Mouse (Mus musculus) kidney, adult 8-10 months (tissue): Measurements from ENCODE around the gene Dnajc6.

Source experiments
- DNase-seq, 2 experiments: peaks; one replicate each; pipeline ENCODE4 v3.0.0; 2022

Dnajc6 gene

DNA sequence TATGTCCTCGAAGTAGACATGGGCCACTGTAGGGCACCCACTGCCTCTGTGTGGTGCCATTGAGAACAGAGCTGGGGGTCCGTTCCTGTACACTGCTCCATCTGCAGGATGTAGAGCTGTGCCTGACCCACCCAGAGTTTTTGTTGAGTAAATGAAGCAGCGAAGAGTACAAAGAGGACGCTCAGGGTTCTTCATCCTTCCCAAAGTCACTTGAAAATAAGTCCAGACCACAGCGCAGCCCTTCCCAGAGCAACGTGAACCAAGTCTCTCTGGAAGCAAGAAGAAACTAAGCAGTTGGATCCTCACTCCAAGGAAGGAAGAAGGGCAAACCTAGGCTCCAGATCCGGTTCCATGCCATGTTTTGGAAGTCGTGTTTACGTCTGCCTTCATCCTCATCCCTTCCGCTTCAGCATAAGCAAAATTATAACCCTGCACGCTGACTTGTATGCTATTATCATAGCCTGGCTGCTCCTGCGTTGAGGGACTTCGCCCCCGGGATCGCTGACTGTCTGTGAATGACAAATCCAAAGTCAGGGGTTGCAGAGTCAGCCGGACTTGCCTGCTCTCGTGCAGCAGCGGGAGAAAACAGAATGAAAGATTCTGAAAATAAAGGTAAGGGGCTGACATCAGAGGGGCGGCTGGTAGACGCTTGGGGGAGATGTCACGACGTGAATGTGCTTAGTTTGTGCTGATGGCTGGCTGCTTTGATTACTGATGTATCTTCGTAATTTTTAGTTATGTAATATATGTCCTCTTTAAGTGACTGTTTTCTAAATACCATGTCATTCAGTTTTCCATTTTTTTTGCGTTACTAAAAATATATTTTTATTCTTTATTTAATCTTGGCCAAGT lies 11.3 kb downstream of the Dnajc6 start:
- DNase-seq: peak; percentile 79 to 80

DNA sequence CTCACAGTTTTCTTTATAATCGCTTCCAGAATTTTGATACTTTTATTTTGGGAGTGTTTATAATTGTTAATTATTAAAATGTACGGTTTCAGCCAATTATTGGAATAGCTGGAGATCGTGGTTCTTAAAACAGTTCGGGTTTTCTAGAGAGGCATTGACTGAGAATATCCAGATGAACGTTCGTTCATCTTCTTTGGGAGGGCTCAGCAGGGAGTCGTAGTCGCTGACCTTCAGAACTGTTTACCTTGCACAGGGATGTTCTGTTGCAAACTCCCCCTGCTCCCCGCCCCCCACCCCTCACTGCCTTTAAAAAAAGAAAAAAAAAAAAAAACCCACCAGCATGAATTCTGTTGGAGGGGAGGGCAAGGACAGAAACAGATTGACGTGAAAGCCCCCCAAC lies 12.0 kb downstream of the Dnajc6 start:
- no peak for DNase-seq

DNA sequence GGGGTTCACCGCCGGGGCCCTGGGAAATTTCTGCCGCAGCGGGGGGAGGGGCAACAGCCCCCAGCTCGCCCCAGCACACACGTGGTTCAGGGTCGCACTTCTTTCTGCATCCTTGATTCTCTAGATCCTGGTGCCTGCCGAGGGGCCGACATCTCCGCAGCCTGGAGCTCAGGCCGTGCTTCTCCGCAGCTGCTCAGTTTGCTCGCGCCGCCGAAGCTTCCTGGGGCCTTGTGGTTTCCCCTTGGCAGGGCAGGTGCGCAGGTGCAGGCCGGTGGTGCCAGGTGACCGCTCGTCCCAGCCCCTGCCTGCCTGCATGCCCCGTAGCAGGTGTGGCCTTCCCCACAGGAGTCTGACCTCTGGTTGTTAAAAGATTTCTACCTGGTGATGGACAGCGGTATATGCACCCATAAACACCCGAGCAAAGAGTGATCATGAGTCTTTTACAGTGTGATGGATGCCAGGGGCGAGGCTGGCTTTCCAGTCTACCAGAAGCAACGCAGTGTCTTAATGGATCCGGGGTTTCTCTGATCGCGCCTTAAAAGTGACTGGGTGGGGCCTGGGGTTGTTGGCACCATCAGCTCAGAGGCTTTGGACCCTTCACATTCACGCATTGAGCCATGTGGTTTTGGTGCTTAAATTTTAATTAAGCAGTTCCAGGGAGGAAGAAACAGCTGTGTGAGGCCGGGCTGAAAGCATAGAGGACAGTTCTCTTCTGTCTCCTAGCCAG lies 12.6 kb downstream of the Dnajc6 start:
- DNase-seq: peak; percentile 55

DNA sequence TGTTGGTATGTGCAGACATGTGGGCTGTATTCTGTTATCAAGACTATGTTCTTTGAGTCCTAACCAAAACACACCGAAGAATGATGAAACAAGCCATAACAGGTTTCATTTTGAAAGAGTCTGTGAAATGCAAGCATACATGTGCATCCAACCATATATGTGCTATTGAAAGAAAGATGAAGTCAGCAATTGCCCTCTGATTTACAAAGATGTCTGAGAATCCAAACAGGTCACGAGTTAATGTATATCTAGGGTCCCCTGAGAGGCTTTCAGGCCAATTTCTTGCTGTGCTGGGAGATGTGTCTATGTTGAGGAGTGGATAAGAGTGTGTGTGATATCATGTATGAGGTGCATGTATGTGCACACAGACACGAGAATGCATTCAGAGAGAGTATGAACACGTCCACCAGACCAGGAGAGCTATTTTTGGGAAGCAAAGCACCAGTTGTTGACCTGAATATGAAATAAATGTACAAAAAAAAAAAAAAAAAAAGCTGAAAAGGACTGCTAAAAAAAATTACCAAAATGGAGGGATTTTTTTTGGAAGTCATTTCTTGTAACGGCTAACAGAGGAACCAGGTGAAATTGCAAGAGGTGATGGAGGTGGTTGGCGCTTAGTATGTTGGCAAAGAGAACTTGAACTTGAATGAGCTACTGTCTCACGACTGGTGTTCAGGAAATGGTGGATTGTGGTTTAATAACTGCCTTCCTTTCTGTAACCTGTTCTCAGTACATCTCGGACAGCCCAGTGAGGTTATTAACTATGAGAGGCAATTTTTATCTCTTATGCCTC lies 13.9 kb downstream of the Dnajc6 start:
- no peak for DNase-seq

DNA sequence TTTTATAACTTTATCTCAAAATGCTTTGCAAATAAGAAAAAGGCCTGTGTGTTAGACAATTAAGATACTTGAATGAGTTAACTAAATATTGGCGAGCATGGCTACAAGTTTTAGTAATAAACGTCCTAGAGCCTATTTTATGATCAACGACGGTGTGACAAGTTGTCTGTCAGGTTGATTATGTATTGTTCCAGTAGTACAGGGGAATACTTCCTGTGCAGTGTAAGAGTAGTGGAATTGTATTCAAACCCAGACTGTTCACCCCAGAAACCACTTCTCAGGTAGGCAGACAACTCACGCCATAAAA lies 14.4 kb downstream of the Dnajc6 start:
- no peak for DNase-seq

DNA sequence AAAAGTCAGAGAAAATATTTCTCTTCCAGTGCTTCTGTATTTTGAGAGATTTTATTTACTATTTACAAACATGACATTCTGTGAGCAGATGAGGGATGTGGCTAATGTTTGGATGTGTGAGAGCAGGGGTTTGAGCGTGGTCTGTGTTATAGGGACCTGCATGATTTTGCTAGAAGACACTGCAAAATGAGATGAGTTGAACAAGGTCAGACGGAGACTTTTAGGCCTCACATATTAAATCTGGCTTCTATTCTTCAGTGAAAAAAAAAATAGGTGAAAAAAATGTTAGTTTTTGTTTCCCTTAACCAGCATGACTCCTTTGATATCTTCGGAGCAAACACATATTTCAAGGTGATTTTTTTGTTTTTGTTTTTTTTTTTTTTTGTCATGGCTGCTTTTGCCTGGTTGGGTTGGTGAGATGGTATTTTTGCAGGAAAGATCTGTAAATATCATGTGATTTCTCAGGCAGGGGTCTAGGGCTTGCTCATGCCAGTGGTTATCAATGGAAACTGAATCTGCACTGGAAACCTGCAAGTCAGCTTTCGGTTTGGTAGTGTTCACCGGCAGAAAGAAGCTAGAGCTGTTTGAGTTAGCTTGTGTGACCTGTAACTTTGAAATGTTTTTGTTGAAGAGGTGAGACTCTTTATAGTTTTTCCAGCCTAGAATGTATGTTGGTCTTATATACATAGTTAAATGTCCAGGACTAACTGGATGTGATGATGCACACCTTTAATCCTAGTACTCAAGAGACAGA lies 15.5 kb downstream of the Dnajc6 start:
- DNase-seq: no peak

DNA sequence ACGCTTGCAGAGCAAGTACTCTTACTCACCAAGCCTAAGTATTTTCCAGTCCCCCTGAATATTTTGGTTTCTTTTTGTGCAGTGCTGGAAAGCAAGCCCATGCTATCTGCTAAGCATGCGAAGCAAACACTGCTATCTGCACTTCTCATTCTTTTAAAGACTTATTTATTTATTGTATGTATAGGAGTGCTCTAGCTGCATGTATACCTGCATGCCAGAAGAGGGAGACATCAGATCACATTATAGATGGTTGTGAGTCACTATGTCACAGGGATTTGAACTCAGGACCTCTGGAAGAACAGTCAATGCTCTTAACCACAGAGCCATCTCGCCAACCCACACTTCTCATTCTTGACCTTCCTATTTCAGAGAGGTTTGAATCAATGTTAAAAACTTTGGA lies 16.8 kb downstream of the Dnajc6 start:
- DNase-seq: no peak

DNA sequence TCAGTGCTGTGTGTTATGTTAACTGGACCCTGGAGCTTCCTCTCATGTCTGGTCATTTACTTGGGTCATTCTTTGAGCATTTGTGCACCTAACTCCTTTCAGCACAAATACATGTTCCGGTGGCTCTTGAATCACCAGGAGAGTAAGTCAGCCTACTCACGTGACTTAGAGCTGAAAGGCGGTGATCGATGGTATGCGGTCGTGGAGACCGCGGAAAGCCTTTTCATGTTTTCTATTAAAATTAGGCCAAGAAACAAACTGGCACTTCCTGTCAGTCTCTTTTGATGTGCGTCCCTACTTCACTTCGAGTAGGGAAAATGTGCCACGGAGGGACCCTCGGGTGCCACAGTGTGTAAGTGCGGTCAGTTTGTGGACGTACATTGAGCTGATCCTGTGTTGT lies 19.4 kb downstream of the Dnajc6 start:
- DNase-seq: no peak

DNA sequence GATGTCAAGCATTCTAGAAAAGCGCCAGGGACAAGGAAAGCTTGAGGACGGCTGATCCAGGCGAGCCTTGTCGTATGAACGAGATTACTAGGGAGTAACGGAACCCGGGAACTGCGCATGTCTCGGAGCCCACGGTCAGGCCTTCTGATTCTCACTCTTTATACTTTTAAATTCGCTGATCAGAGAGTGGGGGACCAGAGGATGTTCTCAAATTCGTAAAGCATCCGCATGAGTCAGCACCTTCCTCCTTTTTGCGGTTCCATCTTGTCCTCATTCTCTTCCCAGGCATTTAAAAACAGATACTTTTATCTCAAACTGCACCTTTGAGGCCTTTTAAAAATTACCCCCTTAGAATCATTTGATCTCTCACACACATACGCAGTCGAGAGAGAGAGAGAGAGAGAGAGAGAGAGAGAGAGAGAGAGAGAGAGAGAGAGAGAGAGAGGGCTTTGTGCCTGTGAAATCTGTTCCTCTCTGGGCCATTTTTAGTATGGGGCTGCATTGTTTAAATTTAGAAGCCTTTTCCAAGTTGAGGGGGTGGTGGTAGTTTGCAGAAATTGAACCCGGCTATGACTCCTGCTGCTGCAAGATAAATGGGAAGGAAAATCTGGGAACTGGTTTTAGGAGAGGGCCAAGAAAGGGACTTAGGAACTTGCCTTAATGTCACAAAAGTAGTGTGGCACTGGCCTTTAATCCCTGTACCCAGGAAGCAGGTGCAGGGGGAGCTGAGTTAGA lies 20.2 kb downstream of the Dnajc6 start:
- no peak for DNase-seq

DNA sequence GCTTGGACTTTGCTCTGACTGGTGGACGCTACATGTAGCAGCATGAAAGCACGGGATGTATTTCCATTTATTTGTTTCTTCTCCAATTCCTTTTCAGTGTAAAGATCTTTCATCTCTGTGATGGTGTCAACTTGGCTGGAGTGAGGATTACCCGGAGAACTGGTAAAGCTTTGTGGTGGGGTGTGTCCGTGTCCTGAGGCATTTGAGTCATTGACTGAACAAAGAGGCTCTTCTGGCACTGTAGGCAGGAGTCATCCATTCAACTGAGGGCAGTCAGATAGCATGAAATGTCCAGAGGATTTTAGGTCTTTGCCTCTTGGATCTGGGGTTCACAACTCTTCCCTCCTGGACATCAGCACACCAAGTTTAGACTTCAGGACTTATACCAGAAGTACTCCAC lies 35.5 kb downstream of the Dnajc6 start:
- DNase-seq: peak in 1 of 2 experiments; percentile 6

DNA sequence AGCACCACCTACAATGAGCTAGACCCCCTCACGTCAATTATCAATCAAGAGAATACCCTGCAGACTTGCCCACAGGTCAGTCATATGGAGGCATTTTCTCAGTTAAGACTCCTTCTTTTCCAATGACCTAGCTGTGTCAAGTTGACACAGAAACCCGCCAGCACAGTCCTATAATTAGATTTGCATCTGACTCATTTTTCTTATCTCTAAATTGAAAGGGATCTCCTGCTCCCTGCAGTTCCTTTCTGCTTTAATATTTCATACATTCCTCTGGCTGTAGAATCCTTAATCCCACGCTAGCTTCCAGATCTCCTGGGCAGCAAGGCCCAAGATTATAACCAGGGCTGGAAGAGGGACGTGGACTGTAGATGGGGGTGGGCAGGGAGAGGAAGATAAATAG lies 44.1 kb downstream of the Dnajc6 start:
- DNase-seq: no peak

DNA sequence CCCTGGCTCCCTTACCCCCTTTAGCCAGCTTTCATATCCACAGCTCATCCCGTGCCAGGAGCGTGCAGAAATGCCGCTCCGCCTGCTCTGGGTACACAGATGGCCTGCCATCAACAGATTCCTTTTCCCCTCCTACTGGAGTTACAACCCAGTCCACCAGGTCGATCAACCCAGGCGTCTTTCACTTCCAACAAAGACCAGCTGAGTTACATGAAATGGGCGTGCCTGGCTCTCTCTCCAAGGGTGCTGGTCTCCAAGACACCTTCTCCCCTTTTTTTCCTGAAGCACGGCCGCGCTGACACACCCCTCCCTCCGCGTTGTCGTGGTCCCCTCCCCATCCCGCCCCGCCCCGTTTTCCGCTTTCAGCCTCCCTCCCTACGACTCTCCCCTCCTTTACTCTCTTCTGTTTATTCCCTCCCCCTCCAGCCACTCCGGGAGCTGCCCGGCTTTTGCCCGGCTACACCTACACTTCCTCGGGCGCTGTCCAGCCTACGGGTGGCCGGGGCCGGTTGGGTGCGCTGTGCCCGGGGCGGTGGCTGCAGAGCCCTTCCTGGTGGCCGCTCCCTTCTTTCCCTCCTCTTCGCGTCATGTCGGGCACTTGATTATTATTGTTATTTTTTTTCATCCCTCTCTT lies 53.6 kb downstream of the Dnajc6 start:
- peak in 1 of 2 experiments; percentile 12 for DNase-seq

DNA sequence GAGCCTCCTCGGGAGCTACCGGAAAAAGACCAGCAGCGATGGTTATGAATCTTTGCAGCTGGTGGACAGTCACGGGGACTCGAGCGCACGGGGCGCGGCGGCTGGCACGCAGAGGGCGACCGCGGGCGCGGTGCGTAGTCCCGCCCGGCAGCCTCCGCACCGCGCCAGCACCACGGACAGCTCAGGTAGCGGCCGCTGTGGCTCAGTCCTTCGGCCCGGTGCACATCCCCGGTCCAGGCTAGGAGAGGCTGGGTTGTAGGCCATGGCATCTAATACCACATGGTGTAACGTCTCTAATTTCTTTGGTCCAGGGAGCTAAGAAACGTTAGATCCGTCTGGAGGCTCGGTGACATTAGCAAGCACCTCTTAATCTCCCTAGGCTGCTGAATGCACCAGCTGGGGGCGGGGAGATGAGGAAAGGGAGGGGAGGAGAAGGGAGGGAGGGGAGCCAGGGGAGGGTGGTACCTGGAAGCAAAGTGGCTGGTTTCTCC lies 54.3 kb downstream of the Dnajc6 start:
- peak in 1 of 2 experiments; percentile 23 for DNase-seq

DNA sequence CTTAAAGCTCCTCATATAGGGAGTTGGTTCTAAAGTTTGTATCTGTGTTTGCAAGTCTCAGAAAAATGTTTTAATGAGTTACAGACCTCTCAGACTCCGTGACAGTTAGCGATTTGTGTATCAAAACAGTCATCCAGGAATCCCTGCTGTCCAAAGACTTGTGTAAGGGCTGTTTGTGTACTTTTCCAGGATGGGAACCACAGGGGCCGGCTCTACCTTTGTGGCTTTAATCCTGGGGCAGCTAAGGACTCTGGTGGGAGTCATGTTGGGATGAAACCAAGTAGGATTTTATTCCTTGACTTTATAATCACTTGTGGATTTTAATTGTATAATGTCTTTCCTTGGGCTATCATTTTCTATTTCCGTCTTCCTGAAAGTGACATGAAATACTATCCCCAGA lies 55.0 kb downstream of the Dnajc6 start:
- DNase-seq: no peak

DNA sequence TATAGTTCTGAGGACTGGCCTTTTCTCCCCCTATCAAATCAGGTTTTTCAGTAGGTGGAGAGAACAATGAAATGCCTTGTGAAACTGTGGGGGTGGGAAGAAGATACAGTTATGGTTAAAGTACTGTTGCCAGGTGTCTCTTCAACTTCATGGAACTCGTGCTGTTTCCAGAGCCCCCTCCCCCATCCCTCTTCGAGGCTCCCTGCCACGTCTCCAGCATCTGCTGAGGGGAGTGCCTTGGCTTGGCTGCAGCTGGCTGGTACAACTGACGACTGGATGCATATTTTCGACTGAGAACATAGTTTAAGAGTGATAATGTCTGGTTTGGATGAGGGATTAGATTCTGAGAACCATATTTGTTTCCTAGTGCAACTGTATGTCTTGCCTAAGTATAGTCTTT lies 55.9 kb downstream of the Dnajc6 start:
- no peak for DNase-seq

DNA sequence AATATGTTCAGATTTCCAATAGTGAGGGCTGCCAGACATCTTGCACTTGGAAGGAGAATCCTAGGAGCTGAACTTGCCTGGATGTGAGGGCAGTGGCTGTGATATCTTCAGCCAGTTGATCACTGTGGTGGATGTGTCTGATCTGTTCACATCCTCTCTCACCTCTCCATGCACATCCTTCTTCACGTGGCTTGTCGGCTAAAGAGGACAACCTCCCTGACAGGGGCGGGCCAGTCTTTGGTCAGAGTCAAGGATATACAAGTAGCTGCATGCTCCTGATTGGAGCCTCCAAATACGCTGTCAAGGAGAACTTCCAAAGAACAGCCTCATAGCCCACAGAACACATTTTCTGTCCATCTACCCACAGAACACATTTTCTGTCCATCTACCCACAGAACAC lies 58.6 kb downstream of the Dnajc6 start:
- no peak for DNase-seq

DNA sequence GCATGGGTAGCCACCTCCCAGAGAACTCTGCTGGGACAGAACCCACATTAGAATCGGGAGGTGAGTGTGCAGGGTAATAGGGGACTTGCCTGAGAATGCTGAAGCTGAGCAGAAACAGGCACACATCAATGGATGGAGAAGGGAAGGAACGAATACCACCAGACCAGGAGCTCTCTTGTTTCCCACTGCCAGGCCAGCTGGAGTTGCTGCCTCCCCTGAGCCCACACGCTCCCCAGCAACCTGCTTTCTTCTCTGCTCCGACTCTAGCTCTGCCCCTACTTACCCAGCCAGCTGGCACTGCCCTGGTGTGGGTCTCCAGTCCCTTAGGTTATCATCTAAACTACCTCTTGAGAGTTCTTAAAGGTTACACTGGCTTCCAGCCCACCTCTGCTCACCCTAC lies 63.7 kb downstream of the Dnajc6 start:
- DNase-seq: no peak

DNA sequence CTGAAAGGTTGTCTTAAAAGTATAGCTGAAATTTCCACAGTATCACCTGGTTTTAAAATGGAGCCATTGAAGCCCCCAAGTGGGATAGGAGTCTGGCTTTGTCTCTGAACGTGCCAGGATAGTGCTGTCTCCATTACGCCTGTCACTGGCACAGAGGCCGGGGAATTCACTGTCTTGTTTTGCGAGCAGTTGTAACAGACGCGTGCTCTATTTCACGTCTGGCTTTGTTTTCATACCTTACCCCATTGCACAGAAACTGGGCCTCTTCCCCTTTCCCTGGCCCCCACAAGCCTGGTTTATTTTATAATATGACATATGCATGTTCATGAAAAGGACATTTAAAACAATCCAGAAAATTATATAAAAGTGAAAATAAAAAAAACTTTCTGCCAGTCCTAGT lies 66.4 kb downstream of the Dnajc6 start:
- DNase-seq: no peak

DNA sequence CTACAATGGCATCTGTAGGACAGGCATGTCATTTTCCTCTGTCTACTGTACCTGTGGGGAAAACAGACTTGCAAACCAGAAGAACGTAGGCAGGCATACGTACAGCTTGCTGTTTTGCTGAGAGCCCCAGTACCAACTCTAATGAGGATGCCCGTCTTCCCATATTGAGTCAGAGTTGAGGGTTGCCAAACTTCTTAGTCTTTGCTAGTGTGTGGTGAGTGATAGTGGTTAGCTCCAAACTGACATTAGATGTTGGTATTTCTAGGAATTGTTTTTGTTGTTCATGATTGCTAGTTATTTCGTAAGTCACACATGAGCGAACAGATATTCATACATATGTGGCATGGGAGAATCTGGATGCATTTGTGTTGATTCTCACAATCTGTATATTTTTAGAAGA lies 67.2 kb downstream of the Dnajc6 start:
- no peak for DNase-seq

DNA sequence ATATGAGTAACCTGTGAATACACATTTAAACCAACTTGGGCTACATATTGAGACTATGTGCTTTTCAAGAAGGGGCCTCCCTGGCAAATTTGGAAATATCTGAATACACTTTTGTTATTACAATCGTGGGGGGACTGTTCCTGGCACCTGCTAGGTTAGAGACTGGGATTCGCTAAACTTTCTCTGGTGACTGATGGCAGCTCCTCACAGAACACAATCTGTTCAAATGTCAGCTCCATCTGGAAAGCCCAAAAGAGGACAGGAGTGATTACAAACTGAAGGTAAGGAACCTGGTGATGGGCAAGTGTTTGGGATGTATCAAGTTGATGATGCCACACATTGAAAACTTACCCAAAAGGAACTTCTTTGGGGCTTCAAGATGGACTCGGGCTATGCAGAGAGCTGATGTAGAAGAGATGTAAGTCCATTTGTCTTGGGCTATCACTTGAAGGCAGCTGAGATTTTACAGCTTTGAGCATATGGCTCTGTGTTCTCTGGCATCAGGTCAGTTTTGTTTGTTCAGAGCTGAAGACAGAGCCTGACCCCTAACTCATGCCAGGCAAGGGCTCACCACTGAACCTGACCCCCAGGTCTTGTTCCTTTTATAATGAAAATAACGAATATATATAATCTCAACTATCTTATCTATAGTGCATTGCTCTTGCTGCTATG lies 68.4 kb downstream of the Dnajc6 start:
- no peak for DNase-seq

DNA sequence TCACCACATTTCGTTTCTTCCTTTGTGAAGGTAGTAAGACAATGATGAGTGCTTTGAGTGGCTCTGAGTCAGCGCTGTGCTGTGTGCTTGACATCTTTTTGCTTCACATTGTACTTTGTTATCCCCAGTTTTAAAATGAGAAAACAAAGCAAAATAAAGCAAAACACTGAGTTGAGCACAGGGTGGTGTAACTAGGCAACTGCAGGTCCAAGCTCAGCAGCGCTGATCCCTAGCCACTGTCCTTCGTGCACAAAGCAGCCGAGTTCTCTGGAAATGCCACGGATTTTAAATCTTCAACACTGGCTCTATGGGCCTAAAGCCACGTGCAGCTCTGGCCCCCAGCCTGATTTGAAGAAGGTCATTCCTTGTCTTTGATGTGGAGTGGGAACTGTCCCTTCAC lies 72.6 kb downstream of the Dnajc6 start:
- DNase-seq: no peak
